Mouse (Mus musculus): Measurements from ENCODE around the gene Prr23a3.

Prr23a3 gene

DNA sequence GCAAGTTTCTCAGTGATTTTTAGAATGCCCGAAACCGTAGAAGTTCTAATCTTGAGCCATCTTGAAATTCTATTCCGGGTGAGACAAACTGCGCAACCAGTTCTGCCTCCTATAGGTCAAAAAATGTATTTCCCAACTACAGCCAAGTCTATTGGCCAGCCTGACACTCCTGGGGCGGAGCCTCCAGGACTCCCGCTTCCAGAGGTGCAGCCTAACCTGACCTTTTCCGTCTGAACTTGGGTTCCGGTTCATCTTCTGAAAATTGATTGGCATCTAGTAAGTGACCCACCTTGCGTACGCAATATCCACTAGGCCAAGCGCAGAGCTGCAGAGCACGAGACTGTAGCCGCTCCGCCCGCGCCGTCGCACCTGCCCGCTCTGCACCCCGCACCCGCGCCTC lies at the start of gene Prr23a3:
Gene Prr23a3 (plus strand): TSS at position 197 of the 400 bp plus-strand sequence.
- in situ Hi-C loops (cut with MboI; ENCODE audit: low sequenced_read_pairs): no loop called here

DNA sequence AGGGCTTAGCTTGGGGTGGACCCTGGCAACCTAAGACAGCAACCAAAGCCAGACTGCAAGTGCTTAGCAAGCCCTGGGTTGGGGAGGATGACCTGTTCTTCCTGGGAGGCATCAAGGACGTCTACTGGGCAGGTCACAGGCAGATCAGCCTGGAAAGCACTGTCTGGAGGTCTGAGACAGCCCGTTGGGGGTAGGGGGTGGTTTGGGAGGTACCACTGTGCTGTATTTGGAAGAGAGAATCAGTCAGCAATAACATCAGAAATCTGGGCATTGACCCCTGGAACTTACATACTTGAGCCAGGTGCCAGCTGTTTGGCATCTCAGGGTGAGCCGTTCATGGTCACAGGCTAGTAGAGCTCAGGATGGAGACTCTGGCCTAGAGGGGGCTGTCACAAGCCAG lies 48.5 kb upstream of the Prr23a3 start:
- in situ Hi-C loops (cut with MboI; ENCODE audit: low sequenced_read_pairs): no loop called here

DNA sequence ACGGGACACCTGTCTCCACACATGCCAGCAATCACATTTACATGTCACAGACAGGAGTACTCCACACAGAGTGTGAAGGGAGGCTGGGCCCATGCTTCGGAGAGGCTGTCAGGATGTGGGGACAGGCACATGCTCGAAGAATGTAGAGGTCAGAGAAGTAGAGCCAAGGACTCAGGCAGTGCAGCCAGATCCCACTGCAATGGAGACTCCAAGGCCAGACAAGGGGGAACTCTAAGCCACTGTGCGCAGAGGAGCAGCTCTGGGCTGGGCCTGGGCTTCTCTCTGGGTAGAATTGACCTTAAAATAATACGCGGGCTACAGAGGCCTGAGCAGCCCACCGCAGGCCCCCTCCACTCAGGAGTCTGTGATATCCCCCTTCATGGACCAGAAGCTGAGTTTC lies 47.0 kb upstream of the Prr23a3 start:
- in situ Hi-C loops (cut with MboI; ENCODE audit: low sequenced_read_pairs): no loop called here

DNA sequence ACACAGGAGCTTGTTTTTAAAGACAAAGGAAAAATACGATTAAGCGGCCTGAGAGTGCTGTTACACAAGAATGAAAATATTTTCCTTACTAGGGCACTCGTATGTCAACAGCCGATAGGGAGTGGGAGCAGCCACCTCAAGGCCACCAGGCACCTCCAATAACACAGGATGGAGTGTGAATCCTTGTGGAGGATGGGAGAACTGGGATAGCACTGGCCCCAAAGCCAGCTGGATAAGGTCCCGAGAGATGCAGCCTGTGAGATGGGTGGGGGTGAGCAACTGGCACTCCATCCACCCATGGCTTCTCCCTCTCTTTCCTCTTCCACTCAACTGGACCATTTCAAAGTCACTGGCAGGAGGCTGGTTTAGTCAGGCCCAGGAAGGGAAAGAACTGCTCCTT lies 45.6 kb upstream of the Prr23a3 start:
- in situ Hi-C loops (cut with MboI; ENCODE audit: low sequenced_read_pairs): no loop called here

DNA sequence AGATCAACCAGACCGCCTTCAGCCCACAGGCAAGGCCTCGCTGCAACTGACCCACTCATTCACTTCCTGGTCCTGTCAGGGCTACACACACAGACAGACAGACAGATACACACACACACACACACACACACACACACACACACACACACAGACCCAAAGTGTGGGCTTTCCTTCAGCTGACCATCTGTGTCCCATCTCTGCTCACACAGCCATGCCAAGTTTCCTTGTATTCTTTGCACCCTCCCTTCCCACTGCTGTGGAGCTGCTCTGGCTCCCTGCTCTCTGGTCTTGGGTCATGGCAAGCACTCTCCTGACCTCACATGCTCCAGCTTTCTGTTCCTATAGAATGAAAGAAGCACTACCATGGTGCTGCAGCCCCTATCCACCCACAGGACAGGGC lies 45.1 kb upstream of the Prr23a3 start:
- in situ Hi-C loops (cut with MboI; ENCODE audit: low sequenced_read_pairs): no loop called here

DNA sequence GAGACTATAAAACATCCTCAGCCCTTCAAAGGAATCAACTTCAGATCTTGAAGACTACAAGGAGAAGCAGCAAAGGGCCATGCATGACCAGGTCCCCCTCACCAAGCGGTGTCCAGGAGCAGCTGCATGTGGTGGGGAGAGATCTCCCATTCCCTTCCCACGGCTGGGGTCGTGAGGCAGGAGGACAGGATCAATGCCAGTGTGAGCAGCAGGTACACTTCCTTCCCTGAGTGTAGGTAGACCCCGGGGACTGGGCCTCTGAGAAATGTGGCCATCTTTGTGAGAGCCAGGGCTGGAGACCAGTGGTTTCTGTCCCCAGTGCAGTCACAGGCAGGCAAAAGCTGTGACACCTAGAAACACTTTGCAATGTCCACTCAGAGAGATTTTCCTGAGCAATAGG lies 44.1 kb upstream of the Prr23a3 start:
- in situ Hi-C loops (cut with MboI; ENCODE audit: low sequenced_read_pairs): no loop called here

DNA sequence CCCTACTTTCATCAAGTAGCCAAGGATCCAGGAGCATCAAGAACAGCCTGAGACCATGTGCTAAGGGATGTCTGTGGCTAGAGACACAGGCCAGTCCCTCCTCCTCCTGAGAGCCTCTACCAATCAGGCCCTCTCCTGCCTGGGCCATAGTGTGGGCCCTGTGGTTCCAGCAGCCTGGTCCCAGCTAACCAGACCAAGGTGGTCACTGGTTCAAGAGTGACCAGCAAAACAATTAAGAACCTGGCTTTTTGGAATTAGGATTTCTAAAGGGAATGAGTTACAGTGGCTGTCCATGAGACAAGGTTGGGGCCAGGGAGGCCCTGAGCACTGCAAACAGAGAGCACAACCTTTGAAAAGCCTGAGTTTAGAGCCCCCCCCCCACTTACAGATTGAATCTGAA lies 43.5 kb upstream of the Prr23a3 start:
- in situ Hi-C loops (cut with MboI; ENCODE audit: low sequenced_read_pairs): no loop called here

DNA sequence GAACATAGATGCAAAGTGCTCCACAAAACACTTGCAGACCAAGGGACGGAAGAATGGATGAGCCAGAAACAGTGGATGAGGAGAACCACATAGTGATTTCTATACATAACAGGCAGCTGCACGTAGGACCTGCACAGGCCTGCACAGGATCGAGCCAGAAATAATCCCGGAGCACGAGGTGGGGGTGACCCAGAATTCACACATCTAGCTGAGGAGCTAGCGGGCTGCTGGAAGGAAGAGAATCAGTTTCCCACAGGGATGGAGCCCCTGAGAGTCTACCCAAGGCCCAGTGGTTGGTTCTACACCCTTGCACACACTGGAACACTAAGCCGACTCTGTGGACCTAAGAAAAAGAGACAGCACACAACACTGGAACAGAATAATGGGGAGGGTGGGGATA lies 40.8 kb upstream of the Prr23a3 start:
- in situ Hi-C loops (cut with MboI; ENCODE audit: low sequenced_read_pairs): no loop called here

DNA sequence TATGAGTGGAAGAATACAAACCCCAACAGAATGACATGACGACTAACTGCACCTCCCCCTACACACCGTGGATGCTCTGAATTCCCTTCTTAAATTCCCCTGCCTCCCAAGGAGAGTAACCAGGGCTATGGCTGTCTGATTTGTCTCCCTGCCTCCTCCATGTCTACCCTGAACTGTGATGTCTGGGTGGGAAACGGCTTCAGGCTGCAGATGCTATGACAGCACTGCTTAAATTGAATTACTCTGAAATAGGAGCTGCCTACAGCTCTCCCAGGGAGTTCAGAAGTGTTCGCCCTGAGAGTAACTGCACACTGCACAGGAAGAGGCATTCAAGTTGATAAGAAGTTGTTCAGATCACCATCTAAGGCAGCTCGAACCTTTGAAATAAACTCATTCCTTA lies 35.1 kb upstream of the Prr23a3 start:
- in situ Hi-C loops (cut with MboI; ENCODE audit: low sequenced_read_pairs): no loop called here

DNA sequence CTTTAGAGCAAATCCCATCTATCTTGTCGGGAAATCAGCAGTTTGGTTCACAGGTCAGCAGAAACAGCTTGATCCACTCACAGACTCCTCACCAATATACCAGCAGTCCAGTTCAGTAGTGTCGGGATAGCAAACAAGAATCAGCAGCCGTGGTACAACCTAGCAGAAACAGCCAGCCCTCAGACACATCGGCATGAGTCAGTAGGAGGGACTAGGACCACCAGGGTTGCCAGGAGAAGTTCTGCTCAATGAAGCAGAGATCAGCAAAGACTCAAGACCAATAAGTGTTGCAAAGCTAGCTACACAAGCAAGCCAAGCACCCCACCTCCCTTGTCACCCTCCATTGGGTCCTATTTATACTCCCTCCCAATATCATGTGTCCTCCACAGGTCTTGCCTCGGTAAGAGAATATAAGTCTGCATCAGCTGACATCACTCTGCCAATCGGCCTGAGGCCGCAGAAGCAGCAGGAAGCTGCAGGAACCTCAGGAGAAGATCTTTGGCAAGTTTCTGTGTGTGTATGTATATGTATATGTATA lies 27.0 kb upstream of the Prr23a3 start:
- in situ Hi-C loops (cut with MboI; ENCODE audit: low sequenced_read_pairs): no loop called here

DNA sequence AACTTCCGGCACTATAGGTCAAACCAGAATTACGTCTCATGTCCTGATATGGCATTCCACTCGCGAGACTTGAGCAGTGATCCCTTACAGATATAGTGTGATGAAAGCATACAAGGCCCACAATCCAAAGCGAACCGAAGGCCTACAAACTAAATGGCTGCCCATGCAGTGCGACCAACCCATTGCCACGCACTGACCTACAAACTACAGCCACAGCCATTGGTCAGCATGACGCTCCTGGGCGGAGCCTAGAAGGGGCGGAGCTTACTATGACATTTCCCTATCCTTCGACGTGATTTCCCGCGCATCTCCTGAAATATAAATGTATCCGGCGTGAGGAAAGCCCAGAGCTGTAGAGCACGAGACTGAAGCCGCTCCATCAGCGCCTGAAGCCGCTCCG lies 22.4 kb upstream of the Prr23a3 start, which contains the start of gene Prr23a1:
Gene Prr23a1 (plus strand): TSS at position 387 of the 400 bp plus-strand sequence.
- in situ Hi-C loops (cut with MboI; ENCODE audit: low sequenced_read_pairs): no loop called here

DNA sequence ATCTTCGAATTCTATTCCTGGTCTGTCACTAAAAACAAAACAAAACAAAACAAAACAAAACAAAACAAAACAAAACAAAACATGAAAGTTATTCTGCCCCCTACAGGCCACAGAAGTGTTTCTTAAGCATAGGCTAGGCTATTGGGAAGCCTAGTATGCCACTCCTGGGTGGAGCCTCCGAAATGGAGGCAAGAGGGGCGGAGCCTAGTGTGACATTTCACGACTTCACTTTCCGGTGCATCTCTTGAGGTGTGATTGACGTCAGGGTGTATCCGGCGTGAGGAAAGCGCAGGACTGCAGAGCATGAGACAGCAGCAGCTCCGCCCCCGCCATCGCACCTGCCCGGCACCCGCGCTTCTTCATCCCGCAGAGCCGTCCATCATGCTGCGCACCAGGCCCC lies 8.4 kb upstream of the Prr23a3 start, which contains the start of gene Prr23a2:
Gene Prr23a2 (plus strand): TSS at position 285 of the 400 bp plus-strand sequence.
- in situ Hi-C loops (cut with MboI; ENCODE audit: low sequenced_read_pairs): no loop called here

DNA sequence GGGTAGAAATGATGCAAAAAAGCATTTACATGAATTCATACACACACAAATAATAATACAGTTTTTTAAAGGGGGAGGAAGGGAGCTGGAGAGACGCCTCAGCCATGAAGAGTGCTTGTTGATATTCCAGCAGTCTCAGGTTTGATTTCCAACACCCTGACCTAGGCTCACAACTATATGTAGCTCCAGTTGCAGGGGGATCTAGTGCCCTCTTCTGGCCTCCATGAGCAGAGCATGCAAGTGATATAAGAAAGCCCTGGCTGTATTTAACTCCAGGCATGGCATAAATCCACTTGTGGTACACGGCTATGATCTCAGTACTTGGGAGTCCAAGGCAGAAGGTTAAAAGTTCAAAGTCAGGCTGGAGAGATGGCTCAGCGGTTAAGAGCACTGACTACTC lies 1.1 kb upstream of the Prr23a3 start:
- in situ Hi-C loops (cut with MboI; ENCODE audit: low sequenced_read_pairs): no loop called here

DNA sequence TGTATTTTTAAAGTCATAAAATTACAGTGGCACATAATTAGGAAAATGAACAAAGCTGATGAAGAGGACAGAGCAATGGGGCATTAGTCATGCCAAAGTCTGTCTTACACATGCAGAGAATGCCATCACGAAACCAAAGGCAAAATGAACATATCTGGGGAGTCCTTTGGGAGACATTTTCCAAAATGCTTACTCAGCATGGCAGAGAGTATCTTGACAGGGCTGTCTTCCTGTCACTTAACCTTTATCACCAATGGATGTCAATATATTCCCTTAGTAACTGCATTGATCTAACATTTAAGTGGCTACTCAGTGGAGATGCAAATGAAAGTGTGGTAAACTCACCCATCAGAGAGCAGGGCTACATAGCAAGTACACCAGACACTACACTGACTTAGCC lies 36.9 kb downstream of the Prr23a3 start:
- in situ Hi-C loops (cut with MboI; ENCODE audit: low sequenced_read_pairs): no loop called here

DNA sequence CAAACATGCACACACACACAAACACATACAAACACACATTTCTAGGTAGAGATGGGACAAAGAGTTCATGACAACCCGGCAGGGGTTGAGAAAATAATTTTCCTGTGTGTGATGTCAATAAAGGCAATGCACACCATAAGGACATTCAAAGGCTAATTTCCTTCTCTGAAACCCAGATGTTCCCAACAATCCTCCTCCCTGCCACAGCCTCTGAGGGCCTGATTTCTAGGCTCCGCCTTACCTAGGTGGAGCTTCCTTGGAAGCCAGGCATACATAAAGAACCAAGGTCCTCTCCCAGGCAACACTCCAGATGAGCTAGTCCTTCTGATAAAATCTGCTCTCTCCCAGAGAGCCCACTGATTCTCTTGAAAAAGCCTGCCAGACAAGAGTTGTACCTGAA lies 38.3 kb downstream of the Prr23a3 start, which contains the start of gene 7420426K07Rik:
Gene 7420426K07Rik (plus strand): TSS at position 301 of the 400 bp plus-strand sequence.
- in situ Hi-C loops (cut with MboI; ENCODE audit: low sequenced_read_pairs): no loop called here
